ENCODE assay signal across 33 mouse cellular contexts in genomic region chr9:44115599-44115998, GRCm38 (mm10). TPM values are rescaled to one million over a fixed set of nuclear protein-coding genes. Genes with fewer than 3 reads are reported as not detected.
DNase-seq lines count a peak whose midpoint lies in the region; ATAC-seq and TF ChIP-seq lines count a peak whose summit lies in the region.
"Had no signal": no experiment of that assay in that cellular context is flagged by ENCODE, and none has a peak within 500 bp of the region (broad histone marks: within the 10 kb centered on the region; RNA-seq: fewer than 3 reads in every experiment).

No protein-coding gene starts in this region.

- no peak overlapping the region for H3K4me2 ChIP-seq in liver, embryonic 13.5 days
- H3K4me2 ChIP-seq in liver, embryonic 12.5 days = no peak overlapping the region
- H3K4me2 ChIP-seq: forebrain, embryonic 13.5 days; hindbrain, embryonic 13.5 days had no signal

- no peak for ATAC-seq in CD4-positive, CD25-positive, alpha-beta regulatory T cell, adult 4 months
- ATAC-seq in liver, embryonic 13.5 days (ENCODE audit: low read depth) = no peak
- no peak for ATAC-seq in liver, embryonic 12.5 days
- ATAC-seq: forebrain, embryonic 13.5 days; forebrain, embryonic 16.5 days; hindbrain, embryonic 16.5 days; inflammation-experienced regulatory T-cells, adult 6 months; Patski had no signal

- 0 out of 2 replicates have a peak overlapping the region, but pooled peaks have one; percentile 19 for H3K27ac ChIP-seq in liver, embryonic 13.5 days
- H3K27ac ChIP-seq in liver, embryonic 12.5 days = no peak overlapping the region
- H3K27ac ChIP-seq in left cerebral cortex, adult 2 months = no peak overlapping the region
- H3K27ac ChIP-seq: forebrain, embryonic 10.5 days; forebrain, embryonic 13.5 days; hindbrain, embryonic 10.5 days; hindbrain, embryonic 13.5 days had no signal

- H3K9ac ChIP-seq in liver, embryonic 13.5 days = no peak overlapping the region
- H3K9ac ChIP-seq in liver, embryonic 12.5 days = no peak overlapping the region
- H3K9ac ChIP-seq: forebrain, embryonic 13.5 days; hindbrain, embryonic 13.5 days had no signal

- peaks cover 3% of the 10 kb centered on the region for H3K36me3 ChIP-seq in liver, embryonic 13.5 days
- H3K36me3 ChIP-seq in liver, embryonic 12.5 days = peaks cover 7% of the 10 kb centered on the region; the same call in 1 of the 2 replicates
- H3K36me3 ChIP-seq: hindbrain, embryonic 13.5 days had no signal

- TF ChIP-seq CTCF in left cerebral cortex, adult 2 months (IDR thresholded peaks at IDR 0.05) = no peak

- no peak overlapping the region for H3K4me3 ChIP-seq in liver, embryonic 13.5 days (replicated peaks)
- no peak overlapping the region for H3K4me3 ChIP-seq in liver, embryonic 12.5 days
- no peak overlapping the region for H3K4me3 ChIP-seq in left cerebral cortex, adult 2 months
- H3K4me3 ChIP-seq: forebrain, embryonic 10.5 days; forebrain, embryonic 13.5 days; hindbrain, embryonic 10.5 days; hindbrain, embryonic 13.5 days had no signal

- peaks cover 25% of the 10 kb centered on the region for H3K4me1 ChIP-seq in liver, embryonic 13.5 days (replicated peaks)
- H3K4me1 ChIP-seq in liver, embryonic 12.5 days = peaks cover 21% of the 10 kb centered on the region

- no peaks in the 10 kb centered on the region for H3K9me3 ChIP-seq in liver, embryonic 13.5 days (replicated peaks)
- H3K9me3 ChIP-seq in liver, embryonic 12.5 days (replicated peaks) = no peaks in the 10 kb centered on the region
- H3K9me3 ChIP-seq: forebrain, embryonic 10.5 days; G1E; hindbrain, embryonic 10.5 days; hindbrain, embryonic 13.5 days had no signal

- peak; percentile 44 for DNase-seq in CD4-positive, CD25-positive, alpha-beta regulatory T cell, adult 2 months (ENCODE audit: low read depth, low spot score)
- DNase-seq in liver, embryonic 13.5 days = no peak
- peak; percentile 41 for DNase-seq in A20 (ENCODE audit: low read depth, low spot score)
- peak; percentile 53 for DNase-seq in naive thymus-derived CD4-positive, alpha-beta T cell, adult 2 months (ENCODE audit: low read depth)
- no peak for DNase-seq in left cerebral cortex, adult 2 months (ENCODE audit: extremely low spot score in 1 of 2, low spot score in 2 of 2)
- DNase-seq: adrenal gland, postnatal 10 days; adrenal gland, postnatal 36 days; B cell, adult 2 months; cerebellum, adult 18-20 months; cerebellum, adult 9-10 months; cerebellum, postnatal 14 days; gastrocnemius, postnatal 14 days; heart, adult 11 months; heart, postnatal 10 days; heart, postnatal 36 days had no signal

- H3K27me3 ChIP-seq in liver, embryonic 13.5 days = no peaks in the 10 kb centered on the region
- no peaks in the 10 kb centered on the region for H3K27me3 ChIP-seq in liver, embryonic 12.5 days (replicated peaks)
- H3K27me3 ChIP-seq: CH12.LX; forebrain, embryonic 13.5 days; hindbrain, embryonic 13.5 days; Patski had no signal

- intact Hi-C loops in left cerebral cortex, adult 2 months (cut with DNase I) = no loop called here

- 80% methylated on average over 9 of the region's 9 CpGs for WGBS in liver, embryonic 13.5 days (ENCODE audit: insufficient replicate concordance)
- WGBS in liver, embryonic 12.5 days (ENCODE audit: insufficient replicate concordance) = 84% methylated on average over 9 of the region's 9 CpGs

RNA-seq across cellular contexts. Expression of gene Rnf26, which starts 2.3 kb away (rescaled TPM):
- 1 to 10 TPM; 4.9 to 5.0 TPM for polyA plus RNA-seq in CD4-positive, CD25-positive, alpha-beta regulatory T cell, adult 4 months (2017; shearing (Covaris generic))
- polyA plus RNA-seq in liver, embryonic 13.5 days (2015; fragmentation: Nextera tagmentation; extraction: Ambion mirVana) = 36.9 and 38.7 TPM in 2 replicates
- 57.6 and 58.7 TPM in 2 replicates for polyA plus RNA-seq in liver, embryonic 12.5 days (2016; fragmentation: Nextera tagmentation; extraction: Ambion mirVana)
- total RNA-seq in left cerebral cortex, adult 2 months (2021) = 10 to 100 TPM; 32.7 to 33.1 TPM

RNA-seq across cellular contexts. Expression of gene Gm49380, which starts 2.3 kb away (rescaled TPM):
- not detected for polyA plus RNA-seq in CD4-positive, CD25-positive, alpha-beta regulatory T cell, adult 4 months (2017; shearing (Covaris generic))
- 0.05 TPM in 1 of 2 replicates, not detected in the other for polyA plus RNA-seq in liver, embryonic 13.5 days (2015; fragmentation: Nextera tagmentation; extraction: Ambion mirVana)
- not detected in 2 replicates for polyA plus RNA-seq in liver, embryonic 12.5 days (2016; fragmentation: Nextera tagmentation; extraction: Ambion mirVana)
- total RNA-seq in left cerebral cortex, adult 2 months (2021) = under 1 TPM in 1 of 2 experiments, not detected in 1; 0.56 TPM
- total RNA-seq: CH12.LX had no signal
- polyA plus RNA-seq: forebrain, embryonic 13.5 days; G1E; inflammation-experienced regulatory T-cells, adult 6 months had no signal

RNA-seq across cellular contexts. Expression of gene C1qtnf5, which starts 8.6 kb away (rescaled TPM):
- polyA plus RNA-seq in CD4-positive, CD25-positive, alpha-beta regulatory T cell, adult 4 months (2017; shearing (Covaris generic)) = not detected
- 0.17 and 0.20 TPM in 2 replicates for polyA plus RNA-seq in liver, embryonic 13.5 days (2015; fragmentation: Nextera tagmentation; extraction: Ambion mirVana)
- polyA plus RNA-seq in liver, embryonic 12.5 days (2016; fragmentation: Nextera tagmentation; extraction: Ambion mirVana) = 0.23 and 0.28 TPM in 2 replicates
- 10 to 100 TPM; 14.2 to 15.3 TPM for total RNA-seq in left cerebral cortex, adult 2 months (2021)
- total RNA-seq: CH12.LX, G1E had no signal
- polyA plus RNA-seq: forebrain, embryonic 10.5 days; inflammation-experienced regulatory T-cells, adult 6 months had no signal

RNA-seq across cellular contexts. Expression of gene Mfrp, which starts 14.1 kb away (rescaled TPM):
- polyA plus RNA-seq in CD4-positive, CD25-positive, alpha-beta regulatory T cell, adult 4 months (2017; shearing (Covaris generic)) = not detected
- polyA plus RNA-seq in liver, embryonic 13.5 days (2015; fragmentation: Nextera tagmentation; extraction: Ambion mirVana) = not detected in 2 replicates
- polyA plus RNA-seq in liver, embryonic 12.5 days (2016; fragmentation: Nextera tagmentation; extraction: Ambion mirVana) = 0.11 TPM in 1 of 2 replicates, not detected in the other
- total RNA-seq in left cerebral cortex, adult 2 months (2021) = 1 to 10 TPM in 1 of 2 experiments, under 1 TPM in 1; 0.82 to 1.6 TPM
- total RNA-seq: adrenal gland, adult 18-20 months; CH12.LX; G1E; gastrocnemius, adult 18-20 months; gastrocnemius, postnatal 4 days; heart, adult 8-10 months; heart, postnatal 10 days; heart, postnatal 36 days had no signal
- polyA plus RNA-seq: embryonic facial prominence, embryonic 14.5 days; forebrain, embryonic 16.5 days; G1E; heart, embryonic 14.5 days; inflammation-experienced regulatory T-cells, adult 6 months had no signal

RNA-seq across cellular contexts. Expression of gene Mcam, which starts 18.7 kb away (rescaled TPM):
- under 1 TPM in 1 of 2 experiments, not detected in 1; 0.34 TPM for polyA plus RNA-seq in CD4-positive, CD25-positive, alpha-beta regulatory T cell, adult 4 months (2017; shearing (Covaris generic))
- 3.7 and 4.0 TPM in 2 replicates for polyA plus RNA-seq in liver, embryonic 13.5 days (2015; fragmentation: Nextera tagmentation; extraction: Ambion mirVana)
- 6.1 and 6.3 TPM in 2 replicates for polyA plus RNA-seq in liver, embryonic 12.5 days (2016; fragmentation: Nextera tagmentation; extraction: Ambion mirVana)
- 10 to 100 TPM in 1 of 2 experiments, 1 to 10 TPM in 1; 9.0 to 11.6 TPM for total RNA-seq in left cerebral cortex, adult 2 months (2021)
- polyA plus RNA-seq: G1E had no signal

Comparison
In these comparisons a context has a peak if more than half of its experiments do, and no peak if none do; other contexts are left out.
1. DNase-seq: peak in CD4-positive, CD25-positive, alpha-beta regulatory T cell, adult 2 months (single experiment), A20 (single experiment) and naive thymus-derived CD4-positive, alpha-beta T cell, adult 2 months (single experiment); none in liver, embryonic 13.5 days (single experiment) and left cerebral cortex, adult 2 months (0 of 2).